Mouse (Mus musculus) cerebellum, postnatal 4 days (tissue): ENCODE measurements around the gene Ints1.
"Not testable (repeated sequence)": the region's sequence is repeated elsewhere in the genome, so short reads cannot be mapped to it uniquely, and the experiment has no call there.

Experiments
- DNase-seq, 2 experiments: peaks; one replicate each; pipeline ENCODE4 v3.0.0; 2022; ENCODE audit warnings: low spot score in 2 of 2, mixed read lengths in 1 of 2

Ints1 gene

GRCm38 (mm10) chr5:139754753-139755152 is 20.7 kb downstream of the Ints1 start:
- peak; percentile 57 to 71 for DNase-seq

- peak; percentile 69 to 84 for DNase-seq
Measured at GRCm38 (mm10) chr5:139750535-139750934, 24.9 kb downstream of the Ints1 start.

- DNase-seq, result no peak
Measured at GRCm38 (mm10) chr5:139749413-139750125, 25.9 kb downstream of the Ints1 start.

DNA sequence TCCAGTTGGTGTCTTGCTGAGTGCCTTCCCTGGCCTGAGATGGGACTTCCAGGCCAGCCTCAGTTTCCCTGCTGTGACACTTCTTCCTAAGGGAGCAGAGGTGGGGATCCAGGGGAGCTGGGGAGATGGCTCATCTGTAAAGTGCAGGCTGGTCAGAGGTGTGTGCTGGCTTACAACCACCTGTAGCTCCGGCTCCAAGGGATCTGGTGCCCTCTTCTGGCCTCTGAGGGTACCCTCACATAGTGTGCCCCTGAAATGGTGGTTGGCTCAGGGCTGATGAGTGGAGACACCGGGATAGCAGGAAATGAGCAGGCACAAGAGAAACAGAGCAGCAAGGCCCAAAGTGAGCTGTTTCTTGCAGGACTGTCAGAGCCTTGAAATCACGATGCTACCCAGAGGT is 29.7 kb downstream of the Ints1 start:
- DNase-seq, result peak in 1 of 2 experiments; percentile 62

- not testable (repeated sequence) for DNase-seq
Measured at GRCm38 (mm10) chr5:139742640-139743039, 32.8 kb downstream of the Ints1 start.

DNA sequence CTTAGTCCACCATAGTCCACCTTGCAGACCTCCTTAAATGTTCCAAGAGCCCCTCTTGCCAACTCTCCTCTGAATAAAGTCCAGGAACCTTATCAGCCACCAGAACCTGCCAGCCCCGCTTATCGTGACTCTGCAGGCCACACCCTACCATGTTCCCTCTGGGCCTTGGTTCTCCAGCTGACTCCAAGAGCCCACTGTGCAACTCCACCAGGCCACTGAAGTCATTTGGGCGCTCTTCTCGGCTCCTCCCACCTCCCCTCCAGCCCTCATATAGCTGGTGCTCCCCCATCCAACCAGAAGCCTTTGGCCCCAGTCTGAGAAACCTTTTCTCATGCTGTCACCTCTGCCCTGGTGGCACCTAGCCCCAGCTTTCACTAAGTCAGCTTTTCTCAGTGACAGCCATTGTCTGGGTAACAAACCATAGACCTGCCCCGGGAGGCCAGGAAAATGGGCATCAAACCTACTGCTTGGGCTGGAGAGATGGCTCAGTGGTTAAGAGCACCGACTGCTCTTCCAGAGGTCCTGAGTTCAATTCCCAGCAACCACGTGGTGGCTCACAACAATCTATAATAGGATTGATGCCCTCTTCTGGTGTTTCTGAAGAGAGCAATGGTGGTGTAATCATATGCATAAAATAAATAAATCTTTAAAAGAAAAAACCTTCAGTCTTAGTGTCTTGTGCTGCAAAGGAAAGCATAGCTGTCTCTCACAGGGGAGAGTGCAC is 36.7 kb downstream of the Ints1 start:
- no peak for DNase-seq

DNA sequence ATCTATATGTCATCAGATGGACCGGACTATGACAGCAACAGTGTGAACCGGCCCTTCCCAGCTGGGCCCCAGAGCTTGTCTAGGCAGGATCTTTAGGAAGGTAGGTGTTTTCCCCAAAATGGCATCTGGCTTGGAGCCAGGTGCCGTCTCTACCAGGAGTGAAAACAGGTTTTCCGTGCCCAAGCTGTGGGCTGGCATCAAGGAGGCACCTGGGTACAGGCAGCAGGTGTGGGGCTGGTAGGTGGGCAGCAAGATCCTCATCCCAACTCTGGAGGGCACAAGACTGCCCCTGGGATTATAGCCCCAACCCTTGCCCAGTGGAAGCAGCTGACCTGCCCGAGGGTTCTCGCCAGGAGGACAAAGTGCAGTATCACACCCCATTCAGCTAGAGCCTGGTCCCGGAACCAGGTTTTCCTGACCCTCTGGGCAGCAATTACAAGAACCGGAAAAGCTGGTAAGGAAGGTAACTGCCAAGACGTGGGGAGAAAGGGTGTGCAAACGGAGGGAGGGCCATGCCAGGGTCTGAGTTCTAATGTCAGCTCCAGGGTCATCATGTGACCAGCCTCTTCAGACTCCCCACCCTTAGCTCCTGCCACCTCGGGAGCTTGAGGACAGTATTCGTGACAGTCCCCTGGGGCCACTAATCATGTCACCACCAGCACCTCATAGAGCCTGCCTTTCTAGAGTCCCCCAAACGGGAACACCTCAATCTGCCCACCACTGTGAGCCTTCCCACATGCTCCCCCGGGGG is 37.5 kb downstream of the Ints1 start:
- DNase-seq, result no peak

DNA sequence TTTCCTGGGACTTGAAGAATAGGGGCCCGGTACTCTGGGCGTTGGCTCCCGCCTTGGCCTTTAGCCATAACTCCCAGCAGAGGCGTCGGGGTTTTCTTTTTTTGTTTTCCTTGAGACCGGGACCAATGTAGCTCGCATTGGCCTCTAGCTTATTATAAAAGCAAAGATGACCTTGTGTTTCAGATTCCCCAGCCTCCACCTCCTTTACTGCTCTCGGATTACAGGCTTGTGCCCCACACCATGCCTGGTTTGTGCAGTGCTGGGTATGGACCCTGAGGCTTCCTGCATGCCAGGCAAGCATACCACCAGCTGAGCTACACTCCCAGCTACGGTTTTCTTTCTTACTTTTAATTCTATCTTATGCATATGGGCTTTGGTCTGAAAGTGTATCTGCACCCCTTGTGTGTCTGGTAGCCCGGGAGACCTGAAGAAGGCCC is 39.0 kb downstream of the Ints1 start:
- no peak for DNase-seq

DNA sequence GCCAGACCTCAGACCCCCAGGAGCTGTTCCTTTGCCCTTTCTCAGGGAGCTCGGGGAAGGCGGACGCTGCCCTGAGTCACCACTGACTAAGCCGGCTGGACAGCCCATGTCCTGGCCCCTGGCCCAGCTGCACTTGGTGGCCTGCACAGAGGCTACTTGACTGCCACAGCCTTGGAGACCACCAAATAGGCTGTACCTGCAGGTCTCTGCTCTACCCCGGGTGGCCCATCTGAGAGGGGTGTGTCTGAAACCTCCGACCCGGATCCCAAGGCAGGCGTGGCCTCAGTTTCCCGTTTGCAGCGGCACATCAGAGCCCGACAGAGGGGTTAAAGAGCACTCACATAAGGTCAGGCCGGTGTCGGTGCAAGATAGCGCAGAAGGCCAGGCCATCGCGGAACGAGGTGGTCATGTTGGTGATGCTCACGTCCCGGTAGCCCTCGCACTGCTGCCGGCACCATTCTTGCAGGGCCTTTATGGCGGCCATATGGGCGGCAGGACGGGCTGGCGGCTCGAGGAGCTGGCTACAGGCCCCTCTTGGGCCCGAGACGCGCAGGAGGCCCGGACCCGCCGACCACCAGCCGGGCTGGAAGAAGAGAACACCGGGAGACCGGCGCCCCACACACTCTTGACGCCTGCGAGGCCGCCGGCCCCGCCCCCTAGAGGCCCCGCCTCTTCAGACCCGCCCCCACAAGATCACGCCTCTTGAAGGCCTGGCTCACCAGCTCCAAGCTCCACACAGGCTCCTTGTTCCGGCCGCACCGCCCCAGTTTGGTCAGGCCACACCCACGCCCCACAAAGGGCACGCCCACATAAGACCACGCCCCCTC is 39.6 kb downstream of the Ints1 start, which contains the start of gene Micall2:
Micall2 (minus strand) TSS at position 660 of the 827 bp plus-strand sequence.
- DNase-seq, result peak; percentile 67 to 86

- DNase-seq, result no peak
Measured at GRCm38 (mm10) chr5:139734746-139735145, 40.7 kb downstream of the Ints1 start.

- DNase-seq, result no peak
Measured at GRCm38 (mm10) chr5:139734016-139734415, 41.5 kb downstream of the Ints1 start.

GRCm38 (mm10) chr5:139732634-139733107 is 42.8 kb downstream of the Ints1 start:
- no peak for DNase-seq

DNA sequence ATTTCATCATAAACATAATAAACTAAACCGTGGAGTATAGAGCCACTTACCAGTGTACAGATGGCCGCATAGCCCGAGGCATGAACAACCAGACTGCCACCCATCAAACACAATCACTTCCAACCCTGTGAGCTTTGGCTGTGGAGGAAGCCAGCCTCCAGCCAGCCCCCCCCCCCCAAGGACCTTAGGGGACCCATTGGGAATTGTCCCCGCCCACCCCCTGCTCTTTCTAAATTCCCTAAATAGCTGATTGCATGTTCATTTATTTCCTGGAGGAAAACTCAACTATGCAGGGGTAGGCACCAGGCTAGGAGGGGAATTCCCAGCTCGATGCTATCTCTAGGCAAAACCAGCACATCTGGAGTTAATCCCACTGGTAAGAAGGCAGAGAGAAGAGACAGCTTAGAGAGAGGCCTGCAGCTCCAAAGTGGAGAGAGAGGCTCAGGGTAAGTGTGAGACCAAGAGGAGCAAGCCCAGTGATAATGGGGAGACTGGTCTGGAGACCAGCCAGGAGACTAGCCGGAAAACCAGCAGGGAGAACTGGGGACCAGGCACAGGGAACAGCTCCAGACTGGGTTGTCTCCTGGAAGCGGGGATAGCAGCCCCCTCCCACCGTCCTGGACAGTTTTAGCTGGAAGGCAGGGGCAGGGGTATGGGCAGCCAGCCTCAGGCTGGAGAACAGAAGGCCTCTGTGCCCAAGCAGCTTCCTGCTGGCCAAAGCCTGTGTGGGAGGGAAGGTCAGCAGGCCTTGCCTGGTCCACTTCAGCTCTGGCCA is 44.6 kb downstream of the Ints1 start:
- peak in 1 of 2 experiments; percentile 50 for DNase-seq

- DNase-seq, result no peak
Measured at GRCm38 (mm10) chr5:139727261-139727660, 48.2 kb downstream of the Ints1 start.

DNA sequence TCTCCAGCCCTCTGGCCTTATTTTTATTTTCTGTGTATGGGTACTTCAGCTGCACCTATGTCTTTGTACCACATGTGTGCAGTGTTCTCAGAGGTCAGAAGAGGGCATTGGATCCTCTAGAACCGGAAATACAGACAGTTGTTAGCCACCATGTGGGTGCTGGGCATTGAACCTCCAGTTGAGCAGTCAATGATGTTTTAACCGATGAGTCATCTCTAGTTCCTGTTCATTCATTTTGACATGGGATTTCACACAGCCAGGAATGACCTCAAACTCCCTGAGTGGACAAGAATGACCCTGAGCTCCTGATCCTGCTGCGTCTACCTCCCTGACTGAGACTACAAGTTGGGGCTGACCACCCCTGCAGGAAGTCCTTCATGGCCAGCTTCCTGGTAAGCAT is 49.3 kb downstream of the Ints1 start:
- no peak for DNase-seq

- DNase-seq, result no peak
Measured at GRCm38 (mm10) chr5:139724336-139725116, 50.9 kb downstream of the Ints1 start.

DNA sequence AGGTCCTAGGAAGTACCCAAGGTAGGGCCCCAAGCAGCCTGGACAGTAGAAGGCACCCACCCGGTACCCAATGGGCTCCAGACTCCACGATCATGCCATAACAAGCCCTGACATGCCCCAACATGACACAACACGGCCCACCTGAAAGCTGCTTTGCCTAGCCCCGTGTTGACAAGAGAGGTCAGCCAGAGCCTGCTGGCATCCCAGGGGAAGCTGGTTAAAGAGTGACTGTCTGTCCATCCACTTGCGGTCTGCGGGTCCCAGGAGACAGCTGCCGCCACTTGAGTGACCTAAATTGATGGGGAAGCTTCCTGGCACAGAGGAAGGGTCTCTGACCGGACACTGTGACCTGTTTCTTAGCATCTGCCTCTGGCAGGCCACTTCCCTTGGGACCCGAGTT is 52.4 kb downstream of the Ints1 start:
- DNase-seq, result no peak

GRCm38 (mm10) chr5:139722709-139723108 is 52.8 kb downstream of the Ints1 start:
- no peak for DNase-seq

DNA sequence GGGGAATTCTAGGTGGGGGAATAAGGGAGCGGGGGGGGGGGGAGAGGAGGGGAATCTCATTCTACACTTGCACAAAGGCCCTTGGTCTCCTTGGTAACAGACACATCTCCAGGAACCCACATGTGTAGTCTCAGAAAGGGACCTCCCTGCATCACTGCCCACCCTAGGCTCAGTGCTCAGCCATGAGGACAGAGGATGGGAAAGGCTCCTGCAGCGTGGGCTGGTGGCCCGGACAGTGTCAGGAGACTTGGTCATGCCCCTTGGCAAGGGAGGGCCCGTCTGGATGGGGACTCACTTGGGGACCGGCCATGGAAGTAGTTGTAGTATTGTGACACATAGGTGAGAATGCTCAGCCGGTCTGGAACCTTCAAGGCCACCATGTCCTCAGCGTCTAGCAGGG is 56.5 kb downstream of the Ints1 start:
- no peak for DNase-seq

- DNase-seq, result no peak
Measured at GRCm38 (mm10) chr5:139718540-139718939, 56.9 kb downstream of the Ints1 start.
